Mouse (Mus musculus) splenic B cell, adult 2 months (primary cell): ENCODE results near the gene Vezf1.
"Not testable (repeated sequence)": the region's sequence is repeated elsewhere in the genome, so short reads cannot be mapped to it uniquely, and the experiment has no call there.

ENCODE experiments used
- DNase-seq: peaks from one replicate; pipeline ENCODE4 v3.0.0-alpha.2; 2011; ENCODE audit warnings: low read depth, low spot score
- H3K27me3 ChIP-seq: 2 replicates; pipeline ENCODE4 v1.6.1; 2012; ENCODE audit warnings: mild to moderate bottlenecking, low read length, moderate library complexity, mixed read lengths; ENCODE audit not compliant: control insufficient read depth, poor library complexity, insufficient read depth, severe bottlenecking
- H3K36me3 ChIP-seq: 2 replicates; pipeline ENCODE4 v1.6.1; 2012; ENCODE audit warnings: mild to moderate bottlenecking, low read length, moderate library complexity, mixed read lengths; ENCODE audit not compliant: control insufficient read depth, poor library complexity, insufficient read depth, severe bottlenecking

Vezf1 gene

DNA sequence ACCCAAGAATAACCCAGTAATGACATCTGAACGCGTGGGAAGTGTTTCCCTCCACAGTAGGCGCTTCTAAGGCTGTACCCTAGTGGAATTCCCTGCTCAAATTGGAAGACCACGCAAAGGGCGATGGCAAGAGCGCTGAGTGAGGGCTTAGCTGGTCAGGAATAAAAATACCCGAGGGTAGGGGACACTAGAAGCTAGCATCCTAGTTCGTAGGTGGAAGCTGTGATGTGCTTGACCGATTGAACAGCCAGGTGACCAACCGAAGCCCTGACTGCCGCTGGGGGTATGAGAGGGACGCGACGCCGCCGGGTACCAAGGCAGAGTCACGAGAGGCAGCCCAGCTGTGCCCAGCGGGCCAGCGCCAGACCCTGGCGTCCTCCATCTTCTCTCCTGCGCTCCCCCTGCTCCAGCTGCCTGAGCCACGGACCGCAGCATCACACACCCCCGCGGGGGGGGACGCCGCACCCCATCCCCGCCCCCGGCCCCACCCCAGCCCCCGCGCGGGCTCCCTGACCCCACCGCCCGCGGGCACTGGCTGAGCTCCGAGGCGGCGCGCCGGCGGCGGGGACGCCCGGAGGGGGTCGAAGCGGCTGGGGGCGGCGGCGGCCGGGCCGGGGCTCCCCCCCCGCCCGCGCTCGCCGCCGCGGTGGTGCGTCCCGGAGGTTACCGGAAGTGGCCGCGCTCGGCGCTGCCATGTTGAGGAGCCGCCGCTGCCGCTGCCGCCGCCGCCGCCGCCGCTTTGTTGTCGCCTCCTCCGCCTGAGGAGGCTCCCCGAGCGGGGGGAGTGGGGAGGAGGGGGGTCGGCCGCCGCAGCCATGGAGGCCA is at the start of gene Vezf1:
Vezf1 (plus strand) TSS at position 694 of the 825 bp plus-strand sequence.
- peaks cover 3% of the 10 kb centered on the region; the same call in 1 of the 2 replicates for H3K36me3 ChIP-seq
- DNase-seq, result peak; percentile 81
- H3K27me3 ChIP-seq, result no peaks in the 10 kb centered on the region

DNA sequence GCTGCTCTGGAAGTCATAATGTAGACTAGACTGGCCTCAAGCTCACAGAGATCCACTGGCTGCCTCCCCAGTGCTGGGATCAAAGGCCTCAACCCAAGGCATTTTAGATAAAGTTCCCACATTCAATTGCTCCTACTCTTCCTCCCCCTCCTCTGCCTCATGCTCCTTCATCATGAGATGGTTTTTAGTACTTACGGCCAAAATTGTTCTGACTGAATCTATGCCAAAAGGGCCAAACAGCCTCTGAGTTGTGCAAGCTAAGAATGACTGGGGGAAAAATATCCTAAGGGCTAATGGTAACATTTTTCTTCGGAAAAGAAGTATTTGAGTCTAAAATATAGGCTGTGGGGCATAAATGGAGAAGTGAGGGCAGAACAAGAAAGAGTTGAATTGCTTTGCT is 44.1 kb upstream of the Vezf1 start:
- Histone ChIP-seq H3K27me3 (no peaks in the 10 kb centered on the region), H3K36me3 (no peaks in the 10 kb centered on the region)
- DNase-seq, result no peak

DNA sequence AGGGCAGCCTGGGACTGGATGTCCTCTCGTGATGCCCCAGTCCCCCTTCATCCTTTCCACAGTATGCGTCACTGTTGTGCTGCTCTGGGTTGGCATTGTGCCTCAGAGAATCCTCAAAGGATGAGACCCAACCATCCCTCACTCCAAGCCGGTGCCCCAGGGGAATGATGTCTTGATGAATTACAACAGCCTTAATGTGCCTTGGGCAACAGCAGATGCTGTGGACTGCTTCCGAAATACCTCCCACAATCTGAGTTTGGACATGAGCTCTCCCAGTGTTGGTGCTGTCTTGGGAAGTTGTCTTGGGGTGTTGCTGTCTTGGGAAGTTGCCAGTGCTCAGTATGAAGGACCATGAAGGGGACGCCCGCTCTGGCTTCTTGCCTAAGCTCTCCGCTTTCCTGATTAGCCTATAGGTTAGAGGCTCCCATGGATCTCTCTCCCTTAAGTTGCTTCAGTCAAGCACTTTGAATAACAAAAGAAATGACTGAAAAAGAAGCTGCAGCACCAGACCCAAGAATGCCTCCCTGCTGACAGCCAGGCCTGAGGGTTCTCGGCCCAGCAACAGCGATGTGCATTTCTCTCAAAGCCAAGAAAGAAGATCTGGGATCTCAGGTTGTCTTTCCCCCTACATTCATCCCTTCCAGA is 40.6 kb upstream of the Vezf1 start:
- DNase-seq, result no peak
- H3K36me3 ChIP-seq, result no peaks in the 10 kb centered on the region
- no peaks in the 10 kb centered on the region for H3K27me3 ChIP-seq

DNA sequence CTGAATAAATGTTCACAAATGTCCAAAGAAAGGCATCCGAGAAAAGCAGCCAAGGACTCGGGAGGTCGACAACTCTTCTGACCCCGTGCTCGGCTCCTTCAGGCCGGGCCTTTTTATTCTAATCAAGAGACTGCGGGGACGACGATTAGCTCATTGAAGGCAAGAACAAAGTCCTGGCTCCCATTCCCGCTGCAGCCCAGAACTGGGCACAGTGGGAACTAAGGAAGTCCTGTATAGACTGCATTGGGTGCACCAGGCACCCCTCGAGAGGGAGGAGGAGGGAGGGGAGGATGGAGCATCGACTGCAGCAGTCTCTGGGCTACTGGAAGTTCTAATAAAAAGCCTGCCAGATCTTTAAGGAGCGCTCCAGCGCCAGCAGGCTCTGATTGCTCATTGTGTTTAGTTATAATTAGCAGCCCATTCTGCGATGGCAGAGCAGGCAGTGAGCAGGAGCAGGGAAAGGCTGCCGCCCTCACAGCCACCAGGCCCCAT is 39.8 kb upstream of the Vezf1 start:
- Histone ChIP-seq H3K36me3 (no peaks in the 10 kb centered on the region), H3K27me3 (no peaks in the 10 kb centered on the region)
- DNase-seq, result no peak

DNA sequence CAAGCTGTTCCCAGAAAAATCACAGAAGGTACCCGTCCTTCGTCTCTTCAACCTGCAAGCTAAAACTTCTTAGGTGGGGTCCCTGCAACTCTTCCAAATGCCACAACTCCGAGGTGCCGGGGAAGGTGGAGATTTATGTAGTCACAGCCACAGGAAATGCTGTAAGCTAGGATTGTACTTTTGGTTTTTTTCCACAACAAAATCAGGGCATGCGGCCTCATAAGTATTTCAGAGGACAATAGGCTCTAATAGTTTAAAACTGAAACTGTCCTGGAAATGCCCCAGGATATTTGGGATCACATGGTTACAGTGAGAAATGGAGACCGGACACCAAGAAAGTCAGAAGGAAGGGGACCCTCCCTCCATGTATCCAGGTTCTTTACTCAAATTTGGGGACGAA is 37.9 kb upstream of the Vezf1 start:
- no peaks in the 10 kb centered on the region for H3K36me3 ChIP-seq
- DNase-seq, result no peak
- no peaks in the 10 kb centered on the region for H3K27me3 ChIP-seq

DNA sequence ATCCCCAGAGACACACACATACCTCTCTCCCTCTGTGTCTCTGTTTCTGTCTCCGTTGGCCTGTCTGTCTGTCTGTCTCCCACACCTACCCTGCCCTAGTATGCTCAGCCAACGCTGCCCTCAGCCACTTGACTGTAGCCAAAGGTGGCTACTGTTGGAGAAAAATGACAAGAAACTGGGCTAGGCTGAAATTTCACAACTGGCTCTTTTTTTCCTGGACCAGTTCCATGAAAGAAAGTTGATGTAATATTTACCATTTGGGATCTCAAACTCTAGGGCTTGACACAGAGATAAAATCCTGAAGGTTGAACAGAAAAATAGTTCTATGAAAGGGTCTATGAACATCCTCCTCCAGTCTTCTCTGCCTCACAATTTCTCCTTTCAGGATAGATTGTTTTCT is 37.2 kb upstream of the Vezf1 start:
- H3K36me3 ChIP-seq, result no peaks in the 10 kb centered on the region
- DNase-seq, result no peak
- no peaks in the 10 kb centered on the region for H3K27me3 ChIP-seq

DNA sequence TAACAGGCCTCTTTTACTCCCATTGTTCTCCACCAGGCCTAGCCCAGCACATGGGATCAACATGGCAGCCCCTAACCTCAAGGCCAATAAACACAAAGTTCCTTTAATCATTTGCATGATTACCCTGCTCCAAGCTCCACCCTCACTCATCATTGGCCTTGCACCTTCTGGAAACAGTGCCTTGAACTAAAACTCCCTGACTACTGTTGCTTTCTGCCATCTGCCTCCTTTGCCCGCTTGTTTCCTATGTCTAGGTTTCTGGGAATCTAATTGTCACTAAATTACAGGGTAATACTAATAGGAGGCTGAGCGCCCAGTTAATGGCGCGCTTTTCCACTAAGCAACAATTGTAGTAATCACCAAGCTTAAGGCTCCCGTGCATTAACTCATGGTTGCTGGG is 36.3 kb upstream of the Vezf1 start:
- no peaks in the 10 kb centered on the region for H3K27me3 ChIP-seq
- no peak for DNase-seq
- no peaks in the 10 kb centered on the region for H3K36me3 ChIP-seq

DNA sequence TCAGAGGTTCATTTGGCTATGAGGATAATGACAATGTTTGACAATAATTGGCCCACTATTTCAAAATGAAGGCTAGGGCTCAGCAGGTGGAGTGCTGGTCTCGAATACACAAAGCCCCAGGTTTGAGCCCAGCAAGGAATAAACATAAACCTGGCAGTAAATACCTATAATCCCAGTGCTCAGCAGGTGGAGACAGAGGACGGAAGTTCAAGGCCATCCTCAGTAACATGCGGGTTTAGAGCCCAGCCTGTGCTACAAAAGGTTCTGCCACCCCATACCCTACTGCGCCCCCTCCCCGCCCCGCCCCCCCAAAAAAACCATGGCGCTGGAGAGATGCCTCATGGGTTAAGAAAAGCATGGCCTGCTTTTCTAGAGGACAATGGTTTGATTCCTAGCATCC is 32.1 kb upstream of the Vezf1 start:
- Histone ChIP-seq H3K27me3 (no peaks in the 10 kb centered on the region), H3K36me3 (no peaks in the 10 kb centered on the region)
- no peak for DNase-seq

DNA sequence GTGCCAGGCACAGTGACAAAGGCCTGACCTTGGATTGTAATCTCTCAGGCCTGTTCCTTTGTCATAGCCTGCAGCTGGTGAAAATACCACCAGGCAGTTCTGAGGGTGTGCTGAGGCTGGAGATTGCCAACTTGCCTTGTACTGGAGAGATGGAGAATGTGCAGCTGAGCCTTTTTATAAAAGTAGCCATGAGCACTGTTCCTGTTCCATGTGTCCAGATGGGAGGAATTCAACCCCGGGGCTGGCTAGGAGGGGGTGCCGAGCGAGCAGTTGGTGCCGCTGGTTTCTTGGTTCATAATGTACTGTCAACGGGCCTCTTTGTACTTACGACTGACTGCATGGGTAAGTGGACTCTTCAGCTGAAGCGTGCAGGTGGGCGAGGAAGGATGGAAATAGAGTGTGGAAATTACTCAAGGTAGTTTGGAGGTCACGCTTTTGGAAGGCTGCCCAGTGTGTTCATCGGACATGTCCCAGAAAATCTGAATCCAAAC is 31.3 kb upstream of the Vezf1 start:
- DNase-seq, result no peak
- Histone ChIP-seq H3K27me3 (no peaks in the 10 kb centered on the region), H3K36me3 (no peaks in the 10 kb centered on the region)

DNA sequence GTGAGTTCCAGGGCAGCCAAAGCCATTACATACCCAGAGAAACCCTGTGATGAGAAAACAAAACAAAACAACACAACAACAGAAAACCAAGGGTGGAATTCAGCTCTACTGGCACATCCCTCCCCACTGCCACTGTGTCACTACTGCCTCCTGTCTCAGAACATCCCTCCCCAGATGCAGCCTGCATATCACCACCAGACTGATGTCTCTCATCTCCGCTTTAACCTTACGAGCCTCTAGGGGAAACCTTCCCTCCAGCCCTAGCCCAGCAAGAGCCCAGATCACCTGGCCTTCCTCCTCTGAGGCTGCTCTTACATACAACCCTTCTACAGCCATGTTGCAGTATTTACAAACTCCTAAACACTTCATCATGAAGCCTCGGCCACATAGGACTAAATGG is 30.7 kb upstream of the Vezf1 start:
- Histone ChIP-seq H3K36me3 (no peaks in the 10 kb centered on the region), H3K27me3 (no peaks in the 10 kb centered on the region)
- no peak for DNase-seq

DNA sequence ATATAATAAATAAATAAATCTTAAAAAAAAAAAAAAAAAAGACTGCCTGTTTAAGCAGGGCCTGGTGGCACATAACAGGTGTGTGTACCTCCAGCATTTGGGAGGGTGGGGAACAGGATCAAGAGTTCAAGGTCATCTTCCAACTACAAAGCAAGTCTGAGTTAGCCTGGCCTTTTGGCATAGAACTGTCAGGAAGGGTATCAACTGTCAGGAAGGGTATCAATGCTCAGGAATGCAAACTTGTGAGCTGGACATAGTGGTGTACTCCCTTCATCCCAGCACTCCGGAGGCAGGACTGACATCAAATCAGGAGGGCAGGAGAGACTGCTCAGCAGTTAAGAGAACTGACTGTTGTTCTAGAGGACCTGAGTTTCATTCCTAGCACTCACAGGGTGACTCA is 29.0 kb upstream of the Vezf1 start:
- no peak for DNase-seq
- Histone ChIP-seq H3K36me3 (no peaks in the 10 kb centered on the region), H3K27me3 (no peaks in the 10 kb centered on the region)

DNA sequence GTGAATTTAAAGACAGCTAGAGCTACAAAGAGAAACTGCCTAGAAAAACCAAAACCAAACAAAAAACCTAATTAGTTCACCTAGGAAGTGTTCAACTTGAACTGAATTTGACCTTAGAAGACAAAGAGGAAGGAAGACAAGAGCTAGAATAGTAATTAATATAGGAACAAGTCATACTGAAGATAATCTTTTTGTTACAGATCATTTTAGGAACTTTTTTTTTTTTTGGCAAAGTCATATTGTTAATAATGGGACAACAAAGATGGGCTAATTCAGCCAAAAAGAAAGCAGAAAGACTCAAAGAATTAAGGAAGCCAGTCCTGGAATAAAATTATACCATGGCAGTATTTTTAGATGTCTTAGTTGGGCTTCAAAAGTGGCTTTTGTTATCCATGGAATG is 23.8 kb upstream of the Vezf1 start:
- no peaks in the 10 kb centered on the region for H3K27me3 ChIP-seq
- DNase-seq, result no peak
- H3K36me3 ChIP-seq, result 0 out of 2 replicates have a peak, but pooled peaks cover 2% of the 10 kb centered on the region

DNA sequence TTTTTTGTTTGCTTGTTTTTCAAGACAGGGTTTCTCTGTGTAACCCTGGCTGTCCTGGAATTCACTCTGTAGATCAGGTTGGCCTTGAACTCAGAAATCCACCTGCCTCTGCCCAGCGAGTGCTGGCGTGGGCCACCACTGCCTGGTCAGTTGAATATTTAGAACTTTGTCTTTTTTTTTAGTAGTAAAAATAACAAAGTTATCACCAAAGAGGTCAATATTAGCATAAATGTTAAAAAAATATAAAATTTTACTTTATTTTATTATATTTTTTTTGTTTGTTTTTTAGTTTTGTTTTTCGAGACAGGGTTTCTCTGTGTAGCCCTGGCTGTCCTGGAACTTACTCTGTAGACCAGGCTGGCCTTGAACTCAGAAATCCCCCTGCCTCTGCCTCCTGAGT is 22.9 kb upstream of the Vezf1 start:
- DNase-seq, H3K27me3 ChIP-seq, H3K36me3 ChIP-seq: not testable (repeated sequence)

DNA sequence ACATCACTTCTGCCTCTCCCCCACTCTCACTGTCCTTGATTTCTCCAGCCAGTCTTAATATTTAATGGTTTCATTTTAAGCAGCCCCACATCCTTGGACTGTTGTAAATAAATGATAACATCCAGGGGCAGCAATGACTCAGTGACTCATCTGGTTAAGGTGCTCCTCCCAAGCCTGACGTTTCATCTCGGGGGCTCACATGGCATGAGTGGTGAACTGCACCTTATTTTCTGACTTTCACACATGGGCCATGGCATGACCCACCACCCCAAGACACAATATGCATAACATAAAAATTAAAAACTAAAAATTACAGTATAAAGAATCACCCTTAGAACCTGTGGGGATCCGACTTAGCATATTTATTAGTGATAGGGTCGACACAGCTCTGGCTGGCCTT is 22.2 kb upstream of the Vezf1 start:
- Histone ChIP-seq H3K36me3 (0 out of 2 replicates have a peak, but pooled peaks cover 4% of the 10 kb centered on the region), H3K27me3 (no peaks in the 10 kb centered on the region)
- no peak for DNase-seq

DNA sequence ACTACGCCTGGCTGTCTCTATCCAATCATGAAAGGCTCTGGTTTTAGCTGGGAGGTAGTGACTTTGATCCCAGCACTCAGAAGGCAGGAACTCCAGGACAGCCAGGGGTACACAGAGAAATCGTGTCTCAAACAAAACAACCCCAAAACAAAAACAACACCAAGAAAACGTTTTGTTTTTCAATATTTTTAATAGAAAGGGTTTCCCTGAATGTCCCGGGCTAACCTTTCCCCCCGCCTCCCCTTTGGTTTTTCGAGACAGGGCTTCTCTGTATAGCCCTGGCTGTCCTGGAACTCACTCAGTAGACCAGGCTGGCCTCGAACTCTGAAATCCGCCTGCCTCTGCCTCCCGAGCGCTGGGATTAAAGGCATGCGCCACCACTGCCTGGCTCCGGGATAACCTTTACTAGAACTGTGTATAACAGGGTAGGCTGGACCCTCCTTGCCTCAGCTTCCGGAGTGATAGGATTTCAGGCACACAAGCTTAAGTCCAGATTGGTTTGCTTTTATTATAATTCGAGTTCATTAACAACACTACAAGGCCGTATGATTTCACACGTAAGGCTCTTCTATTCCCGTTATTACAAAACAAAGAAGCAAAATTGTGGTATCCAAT is 21.6 kb upstream of the Vezf1 start:
- DNase-seq, result no peak
- H3K27me3 ChIP-seq, result no peaks in the 10 kb centered on the region

More for the DNA sequence above, 21.6 kb upstream of the Vezf1 start:
- H3K36me3 ChIP-seq, result 0 out of 2 replicates have a peak, but pooled peaks cover 4% of the 10 kb centered on the region
